Mouse (Mus musculus) midbrain, embryonic 11.5 days (tissue): Measurements from ENCODE around the gene Clec16a. TPM values are rescaled to one million over a fixed set of nuclear protein-coding genes. Genes with fewer than 3 reads are reported as not detected.
A peak's percentile ranks its signal among the peaks of the same experiment; 100 is the strongest.

ENCODE experiments used
- ATAC-seq: fragments of 200-750 bp; cut with Nextera tagmentation; 2 replicates; pipeline ENCODE4 v1.8.0; 2017; ENCODE audit warnings: moderate TSS enrichment, moderate library complexity; ENCODE audit not compliant: low FRiP score
- DNase-seq: peaks from one replicate; pipeline ENCODE4 v3.0.0; 2015; ENCODE audit warnings: low spot score; ENCODE audit errors: missing footprints
- H3K27ac ChIP-seq: fragments of 300-500 bp; sonication (generic); 2 replicates; pipeline ENCODE4 v1.5.1; 2014; ENCODE audit warnings: low read depth, low read length
- H3K27me3 ChIP-seq: fragments of 300-500 bp; sonication (generic); 2 replicates; pipeline ENCODE4 v1.6.1; 2014; ENCODE audit warnings: mild to moderate bottlenecking, low read length, moderate library complexity, mixed read lengths; ENCODE audit not compliant: control insufficient read depth, insufficient read depth
- H3K36me3 ChIP-seq: fragments of 300-500 bp; sonication (generic); 2 replicates; pipeline ENCODE4 v1.6.1; 2014; ENCODE audit warnings: mild to moderate bottlenecking, low read length, moderate library complexity, mixed read lengths; ENCODE audit not compliant: control insufficient read depth, insufficient read depth
- H3K4me1 ChIP-seq: fragments of 300-500 bp; sonication (generic); 2 replicates; pipeline ENCODE4 v1.6.1; 2014; ENCODE audit warnings: low read length; ENCODE audit not compliant: control insufficient read depth, insufficient read depth
- H3K4me2 ChIP-seq: fragments of 300-500 bp; sonication (generic); 2 replicates; pipeline ENCODE4 v1.6.1; 2014; ENCODE audit warnings: mild to moderate bottlenecking, moderate library complexity
- H3K4me3 ChIP-seq: fragments of 300-500 bp; sonication (generic); 2 replicates; pipeline ENCODE4 v1.5.1; 2014; ENCODE audit warnings: low read depth, low read length
- H3K9ac ChIP-seq: fragments of 300-500 bp; sonication (generic); 2 replicates; pipeline ENCODE4 v1.6.1; 2014; ENCODE audit warnings: low read length
- H3K9me3 ChIP-seq: fragments of 300-500 bp; sonication (generic); 2 replicates; pipeline ENCODE4 v1.6.1; 2016; ENCODE audit warnings: low read length; ENCODE audit not compliant: control insufficient read depth
- WGBS: fragments of 180-500 bp; shearing (Covaris S2); extraction: QIAGEN DNeasy Blood & Tissue Kit; methylation state at CpG from one replicate; pipeline ENCODE4 v1.1.7; 2014; 5-methylcytosine and 5-hydroxymethylcytosine counted together
- polyA plus RNA-seq: library from polyadenylated mRNA; unstranded; fragments of >200 nt; fragmentation: Nextera tagmentation; extraction: Ambion mirVana; gene quantifications from 2 replicates; pipeline ENCODE4 v1.2.1, GENCODE M21; 2014

Clec16a gene
- polyA plus RNA-seq, 1 experiment from 2014 or later: 41.2 TPM

DNA sequence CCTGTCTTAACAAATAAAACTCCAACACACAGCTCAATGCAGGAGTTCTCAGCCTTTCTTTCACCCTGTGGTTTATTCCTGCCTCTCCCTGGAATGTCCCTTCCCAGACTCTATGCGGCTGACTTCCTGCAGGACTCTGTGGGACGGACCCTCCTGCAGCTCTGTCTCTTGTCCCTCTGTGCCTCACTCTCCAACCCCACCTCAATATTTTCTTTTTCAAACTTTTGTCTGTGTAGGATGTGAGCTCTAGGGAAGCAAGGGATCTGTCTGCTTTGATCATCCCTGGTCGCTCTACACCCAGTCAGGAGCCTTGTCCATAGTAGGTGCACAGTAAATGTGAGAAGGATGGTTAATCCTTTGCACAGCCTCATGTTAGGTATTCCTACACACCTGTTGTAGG is 16.8 kb upstream of the Clec16a start:
- ATAC-seq (no peak), DNase-seq (no peak)
- H3K4me2 ChIP-seq: no peak overlapping the region
- H3K4me3 ChIP-seq: no peak overlapping the region
- WGBS: 78% methylated on average over 3 of the region's 3 CpGs
- no peak overlapping the region for H3K9ac ChIP-seq
- H3K36me3 ChIP-seq: no peaks in the 10 kb centered on the region
- H3K27ac ChIP-seq: no peak overlapping the region
- H3K4me1 ChIP-seq: no peaks in the 10 kb centered on the region
- H3K9me3 ChIP-seq: no peaks in the 10 kb centered on the region
- no peaks in the 10 kb centered on the region for H3K27me3 ChIP-seq

DNA sequence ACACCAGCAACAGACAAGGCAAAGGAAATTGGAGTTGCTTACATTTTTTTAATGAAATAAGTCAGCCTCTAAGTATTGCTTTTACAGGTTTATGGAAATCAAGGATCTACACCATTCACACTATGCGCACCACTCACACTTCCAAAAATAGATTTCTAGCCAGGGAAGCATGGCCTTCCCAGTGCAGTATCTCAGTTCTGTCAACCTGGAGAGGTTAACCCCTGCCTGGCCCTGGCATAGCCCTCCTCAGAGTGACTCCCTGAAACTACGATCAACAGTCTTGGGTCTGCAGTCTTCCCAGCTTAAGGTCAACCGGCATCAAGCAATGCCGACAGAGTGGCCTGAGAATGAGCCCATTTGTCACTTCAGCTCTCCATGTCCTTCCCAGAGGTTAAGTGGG is 15.0 kb upstream of the Clec16a start:
- Histone ChIP-seq H3K27ac (no peak overlapping the region), H3K27me3 (no peaks in the 10 kb centered on the region), H3K4me3 (no peak overlapping the region), H3K9me3 (no peaks in the 10 kb centered on the region), H3K4me2 (no peak overlapping the region), H3K36me3 (no peaks in the 10 kb centered on the region), H3K9ac (no peak overlapping the region), H3K4me1 (no peaks in the 10 kb centered on the region)
- 95% methylated on average over 4 of the region's 4 CpGs for WGBS
- DNase-seq (no peak), ATAC-seq (no peak)

DNA sequence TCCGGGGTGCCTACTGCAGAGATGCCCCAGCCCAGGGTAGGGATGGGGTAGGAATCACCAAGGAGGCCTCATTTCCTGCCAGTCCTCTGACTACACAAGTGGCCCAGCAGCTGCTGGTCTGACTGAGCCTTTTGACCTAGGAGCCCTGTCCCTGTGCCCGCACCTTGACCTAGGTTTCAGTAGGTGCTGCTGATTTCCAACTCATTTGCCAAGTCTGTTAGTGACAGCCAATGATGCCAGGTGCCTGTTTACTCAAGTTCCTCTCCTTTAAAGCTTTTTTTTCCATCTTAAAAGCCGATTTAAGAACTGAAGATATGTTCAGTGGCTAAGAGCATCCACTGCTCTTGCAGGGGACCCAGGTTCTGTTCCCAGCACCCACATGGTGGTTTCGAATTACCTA is 11.4 kb upstream of the Clec16a start:
- no peak for ATAC-seq
- 89% methylated on average over 4 of the region's 4 CpGs for WGBS

DNA sequence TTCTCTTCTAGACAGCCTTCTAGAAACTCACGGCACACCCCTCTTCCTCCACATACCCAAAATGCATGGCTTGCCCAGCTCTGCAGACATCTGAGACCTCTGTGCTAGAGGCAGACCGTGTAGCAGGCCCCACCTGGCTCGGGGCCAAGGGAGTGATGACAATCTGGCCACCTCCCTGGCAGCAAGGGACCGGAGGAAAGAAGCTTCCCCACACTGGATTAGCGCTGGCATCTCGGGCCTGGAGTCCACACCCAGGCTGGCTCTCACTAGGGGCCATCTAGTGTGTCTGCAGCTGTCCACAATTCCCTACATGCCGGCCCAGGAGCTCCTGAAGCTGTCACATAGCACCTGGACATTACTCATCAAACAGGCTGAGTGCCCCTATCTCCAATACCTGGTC is 10.6 kb upstream of the Clec16a start:
- Histone ChIP-seq H3K4me3 (no peak overlapping the region), H3K4me1 (peaks cover 3% of the 10 kb centered on the region; the same call in 1 of the 2 replicates), H3K9ac (no peak overlapping the region), H3K27ac (no peak overlapping the region), H3K36me3 (no peaks in the 10 kb centered on the region), H3K9me3 (no peaks in the 10 kb centered on the region), H3K4me2 (no peak overlapping the region), H3K27me3 (no peaks in the 10 kb centered on the region)
- no peak for ATAC-seq
- no peak for DNase-seq
- 87% methylated on average over 7 of the region's 7 CpGs for WGBS

More for the DNA sequence above, 11.4 kb upstream of the Clec16a start:
- Histone ChIP-seq H3K36me3 (no peaks in the 10 kb centered on the region), H3K27me3 (no peaks in the 10 kb centered on the region), H3K27ac (no peak overlapping the region), H3K4me3 (no peak overlapping the region), H3K9me3 (no peaks in the 10 kb centered on the region), H3K4me2 (no peak overlapping the region), H3K9ac (no peak overlapping the region), H3K4me1 (no peaks in the 10 kb centered on the region)
- no peak for DNase-seq

DNA sequence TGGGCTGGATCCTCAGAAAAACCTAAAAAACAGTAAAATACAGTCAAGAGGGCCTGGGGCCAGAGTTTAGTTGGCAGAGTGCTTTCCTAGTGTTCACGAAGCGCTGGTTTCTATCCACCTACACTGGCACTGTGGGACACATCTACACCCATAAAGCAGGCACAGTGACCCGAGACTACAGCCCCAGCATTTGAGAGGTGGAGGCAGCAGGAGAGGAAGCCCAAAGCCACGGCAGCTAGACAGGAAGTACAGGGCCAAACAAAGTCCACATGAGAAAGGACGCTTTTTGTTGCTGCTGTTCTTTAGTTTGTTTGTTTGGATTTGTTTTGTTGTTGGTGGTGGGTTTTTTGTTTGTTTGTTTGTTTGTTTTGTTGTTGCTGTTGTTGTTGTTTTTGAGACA is 8.8 kb upstream of the Clec16a start:
- H3K4me1 ChIP-seq: peaks cover 15% of the 10 kb centered on the region
- no peak overlapping the region for H3K4me3 ChIP-seq
- H3K4me2 ChIP-seq: no peak overlapping the region
- H3K9me3 ChIP-seq: no peaks in the 10 kb centered on the region
- H3K27me3 ChIP-seq: no peaks in the 10 kb centered on the region
- no peaks in the 10 kb centered on the region for H3K36me3 ChIP-seq
- WGBS: 72% methylated on average over 5 of the region's 5 CpGs
- DNase-seq (no peak), ATAC-seq (no peak)
- no peak overlapping the region for H3K9ac ChIP-seq
- no peak overlapping the region for H3K27ac ChIP-seq

DNA sequence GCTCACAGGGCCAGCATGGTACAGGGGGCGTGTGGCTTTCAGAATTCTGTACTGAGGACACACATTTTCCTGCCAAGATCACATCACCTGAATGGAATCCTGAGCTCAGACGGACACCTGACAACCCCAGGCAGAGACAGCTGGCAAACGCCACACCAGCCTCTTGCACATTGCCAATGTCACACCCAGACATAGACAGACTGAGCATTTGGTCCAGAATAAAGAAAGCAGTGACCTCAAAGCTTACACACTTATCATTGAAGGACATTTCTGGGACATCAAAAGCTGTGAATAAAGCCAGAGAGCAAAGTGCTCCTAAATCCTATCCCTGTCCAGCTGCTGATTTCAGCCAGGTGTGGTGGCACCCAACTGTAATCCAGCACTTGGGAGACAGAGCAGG is 8.2 kb upstream of the Clec16a start:
- Histone ChIP-seq H3K4me2 (no peak overlapping the region), H3K27ac (no peak overlapping the region), H3K9ac (no peak overlapping the region), H3K4me1 (peaks cover 21% of the 10 kb centered on the region), H3K9me3 (no peaks in the 10 kb centered on the region), H3K4me3 (no peak overlapping the region), H3K27me3 (no peaks in the 10 kb centered on the region), H3K36me3 (no peaks in the 10 kb centered on the region)
- no peak for DNase-seq
- WGBS: 86% methylated on average over 3 of the region's 3 CpGs
- no peak for ATAC-seq

DNA sequence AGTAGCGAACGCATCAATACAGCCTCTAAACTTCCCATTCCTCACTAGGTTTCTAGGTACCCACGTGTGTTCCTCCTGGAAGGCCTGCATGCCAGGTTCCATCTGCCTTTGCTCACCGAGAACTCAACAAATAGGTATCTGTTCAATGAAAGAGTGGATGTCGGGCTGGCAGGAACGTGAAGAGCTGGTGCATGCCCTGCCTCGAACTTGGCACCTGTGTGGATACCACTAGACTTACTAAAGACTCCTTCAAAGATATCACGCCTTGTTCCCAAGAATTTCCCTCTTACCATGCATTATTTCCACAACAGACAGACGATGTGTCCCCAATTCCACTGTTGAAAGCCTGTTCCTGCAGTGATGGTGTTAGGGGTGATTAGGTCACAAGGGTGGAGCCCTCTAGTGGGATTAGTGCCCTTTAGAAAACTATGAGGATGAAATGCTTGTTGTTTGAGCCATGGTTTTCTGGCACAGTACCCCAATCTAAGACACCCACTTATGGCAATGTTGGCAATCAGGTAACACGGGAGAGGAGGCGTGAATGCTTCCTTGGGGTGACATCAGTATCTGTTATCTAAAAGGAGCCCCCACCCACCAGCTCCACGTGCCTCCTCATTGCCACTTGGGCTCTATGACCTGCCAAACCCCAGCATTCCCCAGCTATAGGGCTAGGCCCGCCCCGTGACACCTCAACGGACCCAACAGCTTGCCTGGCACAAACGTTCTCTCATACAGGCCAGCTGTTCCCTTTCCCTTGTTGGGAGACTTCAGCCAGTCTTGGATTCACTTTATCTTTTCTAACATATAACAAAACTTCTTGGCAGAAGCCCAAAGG is 4.2 kb upstream of the Clec16a start:
- no peak for ATAC-seq

DNA sequence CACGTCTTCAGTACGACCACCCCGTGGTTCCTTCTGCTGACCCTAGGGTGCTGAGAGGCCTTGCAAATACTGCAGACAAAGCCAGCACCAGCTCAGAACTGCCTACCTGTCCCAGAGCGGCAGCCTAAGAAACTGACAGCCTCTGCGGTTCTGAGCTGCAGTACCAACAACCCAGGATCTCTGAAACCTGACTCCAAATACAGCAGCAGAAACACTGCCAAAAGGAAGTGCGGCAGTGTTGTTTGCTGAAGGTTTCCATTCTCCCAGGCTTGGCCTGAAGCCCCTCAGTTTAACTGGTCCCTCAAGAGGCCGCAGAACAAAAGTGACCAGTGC is 3.6 kb upstream of the Clec16a start:
- ATAC-seq: no peak
- DNase-seq: no peak
- Histone ChIP-seq H3K27me3 (no peaks in the 10 kb centered on the region), H3K27ac (no peak overlapping the region), H3K36me3 (no peaks in the 10 kb centered on the region), H3K4me2 (peak overlapping the region; percentile 84), H3K4me1 (peaks cover 28% of the 10 kb centered on the region), H3K9me3 (no peaks in the 10 kb centered on the region), H3K4me3 (peak overlapping the region; percentile 84), H3K9ac (peak overlapping the region; percentile 94)
- WGBS: 47% methylated on average over 7 of the region's 7 CpGs

More for the DNA sequence above, 4.2 kb upstream of the Clec16a start:
- 81% methylated on average over 16 of the region's 16 CpGs for WGBS
- DNase-seq: no peak
- peaks cover 23% of the 10 kb centered on the region for H3K4me1 ChIP-seq
- no peaks in the 10 kb centered on the region for H3K27me3 ChIP-seq
- no peak overlapping the region for H3K27ac ChIP-seq
- peak overlapping the region; percentile 84 for H3K4me3 ChIP-seq
- H3K4me2 ChIP-seq: peak overlapping the region; percentile 84
- H3K9ac ChIP-seq: peak overlapping the region; percentile 94
- H3K36me3 ChIP-seq: no peaks in the 10 kb centered on the region
- H3K9me3 ChIP-seq: no peaks in the 10 kb centered on the region

DNA sequence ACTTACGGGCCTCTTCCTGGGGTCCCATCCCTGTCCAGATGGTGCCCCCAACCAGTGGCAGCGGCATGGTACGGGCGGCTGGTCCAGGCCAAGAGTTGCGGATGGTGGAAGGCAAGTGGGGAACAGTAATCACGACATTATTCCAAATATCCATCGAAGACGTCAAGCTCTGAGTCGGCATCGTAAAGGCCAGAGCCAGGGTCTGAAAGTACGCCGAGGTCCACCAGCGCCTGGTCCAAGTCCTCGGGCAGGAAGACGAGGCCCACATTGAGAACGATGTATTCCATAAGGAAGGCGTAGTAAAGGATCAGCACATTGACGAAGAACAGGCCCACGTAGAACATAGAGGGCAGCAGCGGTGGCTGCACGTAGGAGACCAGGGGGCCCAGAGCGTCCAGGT is 2.9 kb upstream of the Clec16a start:
- DNase-seq: peak; percentile 93
- Histone ChIP-seq H3K4me1 (peaks cover 28% of the 10 kb centered on the region), H3K4me3 (peak overlapping the region; percentile 84), H3K4me2 (peak overlapping the region; percentile 84), H3K36me3 (no peaks in the 10 kb centered on the region), H3K27ac (peak overlapping the region; percentile 73; the same call in 1 of the 2 replicates), H3K9ac (peak overlapping the region; percentile 94), H3K27me3 (no peaks in the 10 kb centered on the region), H3K9me3 (no peaks in the 10 kb centered on the region)
- no peak for ATAC-seq
- WGBS: 4% methylated on average over 22 of the region's 22 CpGs
